Mouse (Mus musculus) c-Kit-positive CD71-positive TER-119-positive erythroid progenitor cells, embryonic 14.5 days (primary cell): ENCODE measurements around the gene Zfp710.
"Not testable (repeated sequence)": the region's sequence is repeated elsewhere in the genome, so short reads cannot be mapped to it uniquely, and the experiment has no call there.

Experiments used
- DNase-seq: peaks from one replicate; pipeline ENCODE4 v3.0.0-alpha.2; 2013; ENCODE audit warnings: low spot score

Gene Zfp710

DNA sequence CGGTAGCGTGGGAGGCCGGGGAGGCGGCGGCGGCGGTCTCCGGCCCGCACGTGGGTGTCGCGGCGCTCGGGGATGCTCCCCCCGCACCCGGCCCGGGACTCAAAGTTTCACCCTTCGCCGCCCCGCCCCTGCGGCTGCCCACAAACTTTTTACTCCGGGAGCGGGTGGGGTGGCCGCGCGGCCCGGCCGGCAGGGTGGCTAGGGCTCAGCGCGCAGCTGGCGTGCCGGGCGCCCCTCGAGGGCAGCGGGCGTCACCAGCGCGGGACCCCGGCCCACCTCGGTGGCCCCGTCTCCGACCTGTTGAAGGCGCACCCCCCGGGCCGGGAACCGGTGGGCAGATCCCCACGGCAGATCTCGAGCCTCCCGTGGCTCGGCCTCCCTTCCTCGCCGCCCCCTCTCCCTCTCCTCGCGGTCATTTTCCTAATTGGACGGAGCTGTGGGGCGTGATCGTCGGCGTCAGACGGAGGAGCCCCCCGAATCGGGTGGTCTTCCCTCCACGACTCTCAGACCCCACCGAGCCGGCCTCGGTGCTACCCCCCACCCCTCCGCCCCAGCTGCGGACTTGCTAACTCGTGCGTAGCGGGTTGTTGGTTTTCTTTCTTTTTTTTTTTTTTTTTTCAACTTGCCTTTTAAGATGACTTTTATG, 2.5 kb downstream of the Zfp710 start:
- DNase-seq = no peak

DNA sequence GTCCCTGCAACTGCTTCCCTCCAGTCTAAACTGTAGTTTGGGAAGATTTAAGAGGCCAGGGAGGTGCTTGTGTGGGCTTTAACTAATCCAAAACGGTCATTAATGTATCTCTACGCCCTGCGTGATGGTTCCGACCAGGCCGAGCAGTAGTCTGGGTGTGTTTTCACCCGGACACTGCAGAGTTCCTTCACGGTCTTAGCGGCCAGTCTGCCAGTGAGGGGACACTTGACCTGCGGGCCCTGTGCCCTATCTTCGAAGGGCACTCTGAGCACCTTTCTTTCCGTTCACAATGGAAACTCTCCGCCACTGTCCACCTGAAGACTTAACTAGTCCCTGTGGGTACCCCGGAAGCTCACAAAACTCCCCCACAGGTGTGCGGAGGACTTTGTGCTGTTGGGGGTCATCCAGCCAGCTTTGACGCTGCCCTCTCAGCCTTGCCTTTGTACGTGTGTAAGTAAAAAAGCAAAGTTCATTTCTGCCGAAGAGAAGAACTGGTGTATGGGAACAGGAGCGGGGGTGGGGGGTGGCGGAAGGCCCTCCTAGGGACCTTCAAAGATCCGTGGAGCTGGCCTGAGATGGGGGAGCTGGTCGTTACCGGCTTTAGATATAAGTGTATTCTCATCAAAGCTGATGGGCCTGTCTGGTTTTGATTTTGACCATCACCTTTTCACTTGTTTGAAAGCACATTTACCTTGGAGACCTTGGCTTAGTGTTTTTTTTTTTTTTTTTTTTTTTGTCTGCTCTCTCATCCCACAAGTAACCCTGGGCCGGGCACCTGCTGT, 3.2 kb downstream of the Zfp710 start:
- DNase-seq = no peak

DNA sequence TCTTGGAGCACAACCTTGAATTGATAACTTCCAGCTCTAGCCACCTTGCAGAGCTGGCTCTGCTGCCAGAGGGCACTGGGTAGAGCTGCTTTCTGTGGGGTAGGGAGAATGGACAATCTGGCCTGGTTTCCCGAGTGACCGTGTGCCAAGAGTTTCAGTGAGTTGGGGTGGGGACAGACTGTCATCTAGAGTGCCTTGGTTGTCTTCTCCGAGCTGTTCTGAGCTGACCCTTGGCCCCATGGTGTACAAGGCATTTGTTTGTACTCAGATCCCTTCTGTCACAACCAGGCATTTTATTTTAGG, 3.8 kb downstream of the Zfp710 start:
- DNase-seq = no peak

DNA sequence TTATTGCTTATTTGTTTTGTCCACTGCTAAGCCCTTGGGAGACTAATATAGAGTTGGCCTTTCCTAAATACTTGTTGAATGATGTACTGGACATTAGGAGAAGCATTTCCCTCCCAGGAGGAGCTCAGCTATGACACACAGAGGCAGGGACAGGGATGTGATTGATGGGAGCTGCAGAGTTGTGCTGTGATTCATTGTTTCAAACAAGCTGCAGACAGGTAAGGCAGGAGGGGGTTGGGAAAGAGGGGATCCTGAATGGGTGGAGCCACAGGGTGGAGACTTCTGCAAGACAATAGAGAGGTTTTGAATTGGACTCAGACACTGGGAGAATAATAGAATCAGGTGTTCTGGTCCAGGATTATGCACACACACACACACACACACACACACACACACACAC, 5.4 kb downstream of the Zfp710 start:
- no peak for DNase-seq

DNA sequence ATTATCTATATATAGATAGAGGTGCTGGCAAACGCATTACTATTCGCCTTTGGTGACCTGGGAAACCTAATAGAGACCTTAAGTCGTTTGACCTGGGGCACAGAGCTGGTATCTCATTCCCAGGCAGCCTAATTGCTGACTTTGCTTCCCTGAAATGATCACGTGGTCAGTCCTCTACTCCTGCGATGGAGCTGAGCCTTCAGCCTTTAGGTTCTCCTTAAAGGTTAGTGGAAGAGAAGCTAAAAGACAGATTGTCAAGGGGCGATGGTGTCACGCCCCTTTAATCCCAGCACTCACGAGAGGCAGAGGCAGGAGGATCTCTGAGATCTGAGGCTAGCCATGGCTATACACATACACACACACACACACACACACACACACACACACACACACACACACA, 5.9 kb downstream of the Zfp710 start:
- DNase-seq = no peak

DNA sequence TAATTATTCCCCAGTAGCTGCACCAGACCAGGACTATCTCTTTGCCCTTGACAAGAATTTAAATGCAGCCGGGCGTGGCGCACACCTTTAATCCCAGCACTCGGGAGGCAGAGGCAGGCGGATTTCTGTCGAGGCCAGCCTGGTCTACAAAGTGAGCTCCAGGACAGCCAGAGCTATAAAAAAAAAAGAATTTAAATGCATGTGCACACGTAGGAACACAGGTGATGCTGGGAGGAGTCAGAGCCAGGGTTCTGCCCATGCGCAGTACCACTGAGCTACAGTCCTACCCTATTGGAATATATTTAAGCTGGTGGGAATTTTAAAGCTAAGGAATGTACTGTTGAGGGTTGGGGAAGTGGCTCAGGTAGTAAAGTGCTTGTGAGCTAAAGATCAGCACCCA, 6.4 kb downstream of the Zfp710 start:
- DNase-seq = no peak

DNA sequence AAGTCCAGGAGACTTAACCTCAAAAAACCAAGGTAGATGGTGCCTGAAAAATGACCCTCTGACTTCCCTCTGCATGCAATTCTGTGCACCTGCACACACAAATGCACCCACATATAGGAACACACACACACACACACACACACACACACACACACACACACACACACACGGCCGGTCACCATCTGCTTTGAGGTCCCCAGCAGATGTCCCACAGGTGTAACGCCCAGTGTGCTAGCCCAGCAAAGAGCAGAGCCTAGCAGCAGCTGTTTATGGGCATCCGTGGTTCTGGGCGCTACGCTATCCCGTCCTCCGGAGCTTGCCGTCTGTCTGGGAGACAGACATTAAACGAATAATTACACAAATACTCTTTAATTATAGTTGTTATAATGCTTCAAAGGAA, 6.9 kb downstream of the Zfp710 start:
- DNase-seq = no peak

DNA sequence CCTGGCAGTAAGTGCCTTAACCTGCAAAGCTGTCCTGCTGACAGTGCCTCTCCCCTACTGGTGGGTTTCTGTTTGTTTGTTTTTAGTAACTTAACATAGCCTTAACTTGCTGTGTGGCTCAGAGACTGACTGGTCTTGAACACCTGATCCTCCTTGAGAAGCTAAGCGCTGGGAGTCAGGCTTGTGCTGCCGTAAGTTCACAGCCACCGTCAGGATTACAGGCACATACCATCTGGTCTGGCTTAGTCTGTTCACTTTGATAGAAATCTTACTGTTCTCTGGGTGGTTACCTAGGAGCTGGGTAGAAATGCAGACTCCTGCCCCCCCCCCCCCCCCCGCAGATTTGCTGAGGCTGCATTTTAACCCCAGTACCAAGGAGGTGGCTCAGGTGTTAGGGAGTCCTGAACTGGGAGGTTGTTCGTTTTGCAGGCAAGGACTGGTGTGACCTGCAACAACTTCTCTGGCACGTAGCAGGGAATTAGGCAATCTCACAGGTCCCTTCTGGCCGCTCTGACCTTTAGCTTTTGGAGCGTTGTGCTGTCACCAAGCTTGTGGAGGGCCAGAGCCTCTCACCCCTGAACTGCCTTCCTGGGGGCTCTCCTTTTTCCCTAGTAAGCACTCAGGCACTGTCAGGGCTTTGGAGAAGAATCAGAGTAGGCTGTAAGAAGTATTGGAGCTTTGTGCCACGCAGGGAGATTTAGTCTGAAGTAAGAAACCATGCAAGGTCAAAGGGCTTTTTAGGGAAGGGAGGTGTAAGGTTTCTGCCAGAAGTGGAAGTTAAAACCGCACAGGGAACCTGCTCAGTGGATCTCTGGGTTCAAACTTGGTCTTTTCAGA, 7.8 kb downstream of the Zfp710 start:
- no peak for DNase-seq

DNA sequence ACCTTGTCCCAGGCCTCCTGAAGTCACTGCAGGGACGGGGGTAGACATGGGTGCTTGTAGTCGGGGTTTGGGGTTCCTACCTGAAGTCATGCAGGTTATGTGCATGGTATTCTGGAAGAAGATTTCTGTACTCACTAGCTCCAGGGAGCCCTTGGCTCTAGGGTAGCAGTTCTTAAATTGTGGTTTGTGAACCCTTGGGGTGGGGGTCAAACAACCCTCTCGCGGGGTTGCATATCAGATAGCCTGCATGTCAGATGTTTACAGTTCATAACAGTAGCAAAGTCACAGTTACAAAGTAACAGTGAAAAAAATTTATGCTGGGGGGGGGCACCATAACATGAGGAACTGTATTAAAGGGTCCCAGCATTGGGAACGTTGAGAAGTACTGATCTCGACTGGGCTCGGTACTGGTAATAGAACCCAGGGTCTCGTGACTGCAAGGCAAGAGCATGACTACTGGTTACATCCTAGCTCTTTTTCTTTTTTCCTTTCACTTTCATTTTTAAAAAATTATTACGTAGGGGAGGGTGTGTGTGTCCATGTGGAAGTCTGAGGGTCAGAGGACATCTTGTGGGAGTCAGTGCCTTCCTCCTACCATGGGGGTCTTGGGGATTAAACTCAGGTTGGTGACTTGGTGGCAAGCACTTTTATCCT, 8.6 kb downstream of the Zfp710 start:
- no peak for DNase-seq

DNA sequence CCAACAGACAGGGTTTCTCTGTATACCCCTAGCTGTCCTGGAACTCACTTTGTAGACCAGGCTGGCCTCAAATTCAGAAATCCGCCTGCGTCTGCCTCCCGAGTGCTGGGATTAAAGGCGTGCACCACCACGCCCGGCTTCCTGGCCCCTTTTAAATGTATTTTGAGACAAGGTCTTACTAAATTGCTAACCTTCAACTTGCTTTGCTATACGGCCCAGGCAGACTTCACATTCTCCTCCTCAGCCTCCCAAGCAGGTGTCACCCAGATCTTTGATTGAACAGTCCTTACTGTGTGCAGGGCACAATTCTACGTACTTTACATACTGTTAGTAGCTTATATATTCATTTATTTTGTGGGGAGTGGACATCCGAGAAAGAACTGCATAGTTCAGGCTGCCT, 9.2 kb downstream of the Zfp710 start:
- DNase-seq = no peak

DNA sequence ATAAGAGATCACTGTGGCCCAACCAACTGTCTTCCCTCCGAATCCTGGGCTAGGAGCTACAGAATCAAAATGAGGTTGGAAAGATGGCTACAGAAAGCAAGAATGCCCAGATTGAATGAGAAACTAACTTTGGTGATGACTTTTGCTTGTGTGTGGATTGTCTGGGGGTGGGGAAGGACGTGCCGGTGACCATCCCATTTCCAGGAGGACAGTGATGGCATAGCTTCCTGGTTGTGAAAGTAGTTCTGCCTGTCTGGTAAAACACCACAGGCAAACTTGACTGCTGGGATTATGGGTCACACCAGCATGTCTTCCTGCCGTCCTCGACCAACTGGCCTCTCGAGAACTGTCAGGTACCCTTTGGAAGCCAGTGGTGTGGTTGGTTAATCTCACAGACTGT, 10.5 kb downstream of the Zfp710 start:
- DNase-seq = no peak

DNA sequence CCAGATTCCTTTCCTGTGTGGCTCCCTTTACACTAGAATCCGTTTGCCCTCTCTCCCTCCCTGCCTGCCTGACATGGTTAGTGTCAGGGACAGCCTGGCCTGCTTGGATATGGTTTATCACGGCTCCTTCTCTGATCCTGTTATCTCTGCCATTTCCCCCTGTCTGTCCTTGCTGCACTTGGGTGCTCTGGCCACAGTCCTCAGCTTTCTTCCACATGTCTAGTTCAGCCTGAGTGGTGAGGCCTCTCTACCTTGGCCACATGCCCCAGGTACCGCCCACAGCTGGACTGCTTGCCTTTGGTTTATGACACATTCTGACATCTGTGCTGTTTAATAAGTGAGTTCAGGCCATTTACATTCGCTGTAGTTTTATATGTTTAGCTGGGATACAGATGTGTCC, 11.1 kb downstream of the Zfp710 start:
- no peak for DNase-seq

DNA sequence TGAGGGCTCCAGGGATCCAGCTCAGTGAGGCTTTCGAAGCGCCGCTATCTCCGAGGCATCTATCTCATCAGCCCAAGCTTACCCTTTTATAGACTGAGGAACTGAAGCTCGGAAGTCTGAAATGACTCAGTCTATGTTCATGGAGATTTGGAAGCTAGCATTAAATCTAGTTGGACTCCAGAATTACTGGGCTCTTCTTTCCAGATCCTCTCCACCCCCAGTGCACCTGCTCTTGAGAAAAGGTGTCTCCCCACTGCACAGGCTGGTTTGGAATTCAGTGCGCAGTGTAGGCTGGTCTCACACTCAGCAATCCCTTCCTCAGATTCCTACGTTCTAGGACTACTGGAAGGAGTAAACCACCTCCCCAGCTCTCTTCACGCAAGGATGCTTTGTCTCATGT, 15.1 kb downstream of the Zfp710 start:
- DNase-seq = no peak

DNA sequence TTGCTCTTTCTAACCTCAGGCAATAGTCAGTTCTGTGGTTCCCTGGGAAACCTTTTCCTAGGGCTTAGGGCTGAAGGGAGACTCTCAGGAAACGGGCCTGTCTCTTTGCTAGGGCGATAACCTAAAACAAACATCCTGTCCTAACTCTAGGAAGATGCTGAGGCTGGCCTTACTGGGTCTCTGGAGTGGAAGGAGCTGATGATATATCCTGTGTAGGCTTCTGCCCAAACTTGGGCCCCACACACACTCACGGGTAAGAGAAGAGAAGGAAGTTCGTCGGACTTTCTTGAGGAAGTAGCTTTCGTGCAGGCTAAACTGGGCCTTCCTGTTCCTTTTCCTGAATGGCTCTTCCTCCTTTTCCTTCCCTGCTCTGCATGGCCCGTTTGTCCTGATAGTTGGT, 19.6 kb downstream of the Zfp710 start:
- DNase-seq = no peak

DNA sequence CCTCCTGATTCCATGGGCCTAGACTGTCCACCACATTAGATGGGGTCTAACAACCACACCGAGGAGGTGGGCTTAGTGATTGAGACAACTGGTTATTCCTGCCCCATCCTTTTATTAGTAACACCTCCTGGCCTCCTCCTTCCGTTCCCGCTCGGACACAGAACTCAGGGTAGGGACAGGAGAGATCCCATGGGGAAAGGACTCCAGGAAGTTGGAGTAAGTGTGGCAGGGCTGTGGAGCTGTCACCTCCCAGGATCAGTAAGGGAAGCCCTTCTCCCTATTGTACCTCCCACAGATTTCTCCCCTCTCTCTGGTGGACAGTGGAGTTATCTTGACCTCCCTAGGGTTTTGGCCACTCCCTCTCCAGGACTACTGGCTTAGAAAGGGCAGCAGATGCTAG, 22.4 kb downstream of the Zfp710 start:
- no peak for DNase-seq

DNA sequence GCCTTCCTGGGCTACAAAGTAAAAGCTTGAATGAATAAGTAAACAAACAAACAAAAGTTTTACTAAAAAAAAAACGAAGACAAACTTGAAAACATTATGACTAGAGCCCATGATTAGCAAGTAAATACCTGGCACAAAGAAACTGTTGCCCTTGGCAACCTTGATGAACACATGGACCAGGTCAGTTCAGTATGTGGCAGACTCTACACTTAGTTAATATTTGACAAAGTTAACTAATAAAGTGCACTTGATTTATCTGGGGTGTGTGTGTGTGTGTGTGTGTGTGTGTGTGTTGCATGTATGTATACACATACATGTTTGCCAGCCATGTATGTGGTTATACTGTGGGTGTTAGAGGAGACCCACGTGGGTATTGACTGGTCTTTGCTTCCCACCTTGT, 25.1 kb downstream of the Zfp710 start:
- DNase-seq = no peak

DNA sequence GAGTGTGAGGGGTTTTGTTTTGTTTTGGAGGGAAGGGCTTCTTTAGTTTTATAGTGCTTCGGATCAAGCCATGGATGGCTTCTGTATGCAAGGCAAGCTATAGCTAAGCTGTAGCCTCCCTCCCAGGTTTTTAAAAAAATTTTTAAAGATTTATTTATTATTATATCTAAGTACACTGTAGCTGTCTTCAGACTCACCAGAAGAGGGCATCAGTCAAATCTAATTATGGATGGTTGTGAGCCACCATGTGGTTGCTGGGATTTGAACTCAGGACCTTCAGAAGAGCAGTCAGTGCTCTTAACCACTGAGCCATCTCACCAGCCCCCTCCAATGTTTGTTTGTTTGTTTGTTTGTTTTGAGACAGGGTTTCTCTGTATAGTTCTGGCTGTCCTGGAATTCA, 25.8 kb downstream of the Zfp710 start:
- DNase-seq = not testable (repeated sequence)

DNA sequence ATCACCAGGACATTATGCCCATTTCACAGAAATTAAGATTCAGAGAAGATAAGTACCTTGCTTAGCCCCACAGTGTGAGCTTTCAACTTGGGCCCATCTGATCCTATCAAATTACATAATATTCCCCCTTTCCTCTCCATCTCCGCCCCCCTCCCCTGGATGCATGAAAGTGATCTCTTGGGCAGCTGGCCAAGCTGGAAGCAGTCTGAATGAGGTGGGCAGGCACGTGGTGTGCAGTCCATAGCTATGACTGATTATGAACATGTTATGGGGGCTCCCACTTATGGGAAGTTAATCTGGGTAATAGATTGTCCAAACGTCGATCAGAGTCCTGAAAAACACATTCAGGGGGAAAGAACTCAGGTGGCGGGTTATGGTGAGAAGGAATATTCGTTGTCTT, 27.2 kb downstream of the Zfp710 start:
- no peak for DNase-seq

DNA sequence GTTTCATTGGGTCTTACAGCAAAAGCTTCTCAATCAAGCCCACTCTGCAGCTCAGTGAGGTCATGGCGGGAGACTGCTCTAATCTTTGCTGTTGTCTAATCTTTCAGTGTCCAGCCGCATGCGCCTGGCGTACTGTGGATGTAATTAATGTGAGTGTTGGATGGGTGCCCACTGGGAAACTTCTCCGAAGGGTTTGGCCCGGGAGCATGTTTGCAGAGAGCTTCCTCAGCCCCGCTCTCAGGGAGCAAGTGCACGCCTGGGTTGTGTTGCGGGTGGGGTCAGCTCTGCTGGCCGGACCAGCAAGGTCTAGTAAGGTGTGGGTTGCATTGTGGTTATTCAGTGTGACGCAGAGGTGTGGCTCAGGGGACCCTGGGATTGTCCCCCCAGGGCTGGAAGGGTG, 27.6 kb downstream of the Zfp710 start:
- DNase-seq = no peak

DNA sequence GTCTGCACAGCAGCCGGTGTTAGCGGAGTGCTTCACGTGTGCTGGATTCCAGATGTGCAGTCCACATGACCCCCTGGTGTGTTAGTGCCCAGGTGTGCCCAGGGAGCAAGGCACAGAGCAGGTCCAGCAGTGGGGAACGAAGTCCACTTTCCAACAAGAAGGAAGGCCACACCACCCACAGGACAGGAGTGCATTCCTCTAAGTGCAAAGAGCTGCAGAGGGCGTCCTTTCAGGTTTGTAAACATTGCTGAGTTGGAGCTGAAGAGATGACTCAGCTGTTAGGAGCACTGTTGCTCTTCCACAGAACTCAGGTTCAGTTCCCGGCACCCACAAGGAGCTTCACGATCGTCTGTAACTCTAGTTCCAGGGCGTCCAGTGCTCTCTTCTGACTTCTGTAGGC, 28.5 kb downstream of the Zfp710 start:
- DNase-seq = no peak

DNA sequence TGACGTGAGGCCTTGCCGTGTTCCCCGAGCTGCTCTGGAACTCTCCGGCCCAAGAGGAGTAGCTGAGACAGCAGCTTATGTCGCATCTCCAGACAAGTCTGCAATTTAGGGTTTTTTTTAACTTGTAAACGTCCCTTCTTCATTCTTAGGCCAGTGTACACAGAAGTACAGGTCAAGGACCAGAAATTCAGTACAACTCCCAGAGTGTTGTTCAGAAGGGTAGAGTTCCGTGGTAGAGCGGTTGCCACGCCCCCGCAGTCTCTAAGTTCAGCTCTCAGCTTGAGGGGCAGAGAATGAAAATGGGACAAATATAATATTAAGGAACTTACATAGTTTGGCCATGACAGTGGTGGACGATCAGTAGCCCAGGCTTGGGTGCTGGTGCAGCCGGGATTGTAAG, 31.2 kb downstream of the Zfp710 start:
- no peak for DNase-seq

DNA sequence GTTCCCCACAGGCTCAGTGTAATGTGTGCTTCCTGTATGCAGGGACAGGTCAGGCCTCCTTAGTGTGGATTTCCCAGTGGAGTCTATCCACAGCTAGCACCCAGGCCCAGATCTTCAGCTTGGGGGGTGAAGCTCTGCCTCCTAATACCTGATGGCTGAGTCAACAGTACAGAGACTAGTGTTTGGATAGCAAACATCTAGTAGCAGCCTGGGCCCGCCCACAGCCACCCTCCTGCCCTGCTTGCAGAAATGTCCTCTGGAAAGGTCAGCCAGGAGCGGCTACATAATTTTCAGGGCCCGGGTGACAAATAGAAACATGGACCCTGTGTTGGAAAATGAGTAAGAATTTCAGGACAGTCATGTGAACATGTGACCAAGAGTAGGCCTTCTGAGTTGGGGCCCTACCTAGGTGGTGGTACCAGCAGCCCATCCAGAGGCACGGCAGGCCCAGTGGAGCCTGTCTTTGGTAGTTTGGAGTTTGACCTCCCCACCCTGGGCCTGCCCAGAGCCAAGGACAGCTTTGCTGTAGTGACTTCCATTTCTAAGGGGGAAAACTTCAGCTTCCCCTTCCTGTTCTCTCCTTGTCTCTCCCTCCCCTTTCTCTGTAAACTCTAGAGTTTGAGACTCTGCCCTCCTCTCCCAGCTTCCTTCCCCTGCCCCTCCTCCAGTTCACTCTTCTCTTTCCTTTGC, 32.5 kb downstream of the Zfp710 start:
- no peak for DNase-seq
